Mouse (Mus musculus) lung, embryonic 16.5 days (tissue): ENCODE measurements around the gene Ncoa5. TPM values are rescaled to one million over a fixed set of nuclear protein-coding genes. Genes with fewer than 3 reads are reported as not detected.

ENCODE experiments used
- polyA plus RNA-seq: library from polyadenylated mRNA; unstranded; fragments of >200 nt; fragmentation: Nextera tagmentation; extraction: Ambion mirVana; gene quantifications from 2 replicates; pipeline ENCODE4 v1.2.1, GENCODE M21; 2015

The Ncoa5 gene
- polyA plus RNA-seq, 1 experiment from 2014 or later = 64.3 TPM

Other genes starting within 250 kb of the Ncoa5 start
- gene Snx21, start 249.0 kb downstream of the Ncoa5 start, polyA plus RNA-seq = 23.9 and 30.6 TPM in 2 replicates
- gene Acot8, start 230.0 kb downstream of the Ncoa5 start, polyA plus RNA-seq = 21.9 and 24.5 TPM in 2 replicates
- 7.9 and 8.9 TPM in 2 replicates for gene Zswim3, start 229.8 kb downstream of the Ncoa5 start, polyA plus RNA-seq
- 16.6 and 16.9 TPM in 2 replicates for gene Zswim1, start 212.2 kb downstream of the Ncoa5 start, polyA plus RNA-seq
- not detected in 2 replicates for gene Spata25, start 206.3 kb downstream of the Ncoa5 start, polyA plus RNA-seq
- gene Ctsa, start 202.0 kb downstream of the Ncoa5 start, polyA plus RNA-seq = 156 and 161 TPM in 2 replicates
- 7.1 and 7.8 TPM in 2 replicates for gene Neurl2, start 201.4 kb downstream of the Ncoa5 start, polyA plus RNA-seq
- gene Pltp, start 177.2 kb downstream of the Ncoa5 start, polyA plus RNA-seq = 193 and 203 TPM in 2 replicates
- 75.3 and 75.8 TPM in 2 replicates for gene Pcif1, start 155.6 kb downstream of the Ncoa5 start, polyA plus RNA-seq
- gene Zfp335, start 123.1 kb downstream of the Ncoa5 start, polyA plus RNA-seq = 14.3 and 14.6 TPM in 2 replicates
- 2.0 and 7.8 TPM in 2 replicates for gene Mmp9, start 94.1 kb downstream of the Ncoa5 start, polyA plus RNA-seq
- 0.47 and 0.53 TPM in 2 replicates for gene Slc12a5, start 74.1 kb downstream of the Ncoa5 start, polyA plus RNA-seq
- gene Cd40, start 20.8 kb upstream of the Ncoa5 start, polyA plus RNA-seq = 41.7 and 41.9 TPM in 2 replicates
- gene 1700025C18Rik, start 55.9 kb upstream of the Ncoa5 start, polyA plus RNA-seq = not detected in 2 replicates
- 0.67 and 0.88 TPM in 2 replicates for gene Cdh22, start 200.0 kb upstream of the Ncoa5 start, polyA plus RNA-seq